Mouse (Mus musculus): ENCODE measurements around the gene Grip1. TPM values are rescaled to one million over a fixed set of nuclear protein-coding genes. Genes with fewer than 3 reads are reported as not detected.

Gene Grip1
- polyA plus RNA-seq, 1 experiment: 0.08 TPM

- no peak for TF ChIP-seq USF1 (IDR thresholded peaks at IDR 0.05; ENCODE audit: low read depth)
- TF ChIP-seq TCF3 (IDR thresholded peaks at IDR 0.05; ENCODE audit: insufficient read length, low read depth): no peak
- no peak for TF ChIP-seq POLR2AphosphoS2 (IDR thresholded peaks at IDR 0.05; ENCODE audit: insufficient read length, low read depth)
- TF ChIP-seq CEBPB (IDR thresholded peaks at IDR 0.05; ENCODE audit: insufficient read depth, poor library complexity, severe bottlenecking): no peak
- TF ChIP-seq E2F4 (IDR thresholded peaks at IDR 0.05; ENCODE audit: insufficient read depth): no peak
- TF ChIP-seq MYOG (IDR thresholded peaks at IDR 0.05; ENCODE audit: control insufficient read depth in 1 of 3, insufficient read depth in 1 of 3, insufficient read length in 2 of 3, low read depth in 2 of 3): no peak
- no peak overlapping the region for H3ac ChIP-seq (ENCODE audit: control insufficient read depth, insufficient read length)
- H3K79me2 ChIP-seq (ENCODE audit: control insufficient read depth, insufficient read depth): no peaks in the 10 kb centered on the region
- H3K36me3 ChIP-seq (ENCODE audit: control insufficient read depth, insufficient read depth): no peaks in the 10 kb centered on the region
- H3K4me3 ChIP-seq: no peak overlapping the region
- H3K27me3 ChIP-seq (ENCODE audit: control insufficient read depth, insufficient read depth, insufficient read length): no peaks in the 10 kb centered on the region
- peak overlapping the region; percentile 43 for H3K4me2 ChIP-seq (ENCODE audit: low read depth)
Observed at GRCm38 (mm10) chr10:119670456-119670855, 216.8 kb downstream of the Grip1 start.

DNA sequence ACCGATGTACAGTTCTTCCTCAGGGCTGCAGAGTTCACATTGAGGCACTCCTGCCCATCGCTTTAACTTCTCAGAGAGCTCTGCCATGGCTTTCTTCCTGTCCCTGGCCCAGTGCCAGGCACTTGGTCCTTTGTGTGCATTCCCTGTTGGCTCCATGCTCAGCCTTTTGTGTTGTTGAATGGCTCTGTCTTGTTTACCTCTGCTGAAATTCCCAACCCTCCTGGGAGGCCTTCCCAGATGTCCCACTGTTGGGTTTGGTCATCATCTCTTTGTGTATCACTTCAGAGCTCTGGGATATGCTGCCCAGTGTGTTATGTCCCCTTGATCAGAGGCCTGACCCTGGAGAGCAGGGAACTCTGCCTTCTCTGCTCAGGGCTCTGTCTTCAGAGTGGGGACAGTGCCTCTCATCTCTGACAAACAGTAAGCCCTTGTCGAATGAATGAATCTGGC, 230.8 kb downstream of the Grip1 start:
- no peak overlapping the region for H3ac ChIP-seq (ENCODE audit: control insufficient read depth, insufficient read length)
- TF ChIP-seq E2F4 (IDR thresholded peaks at IDR 0.05; ENCODE audit: insufficient read depth): no peak
- TF ChIP-seq USF1 (IDR thresholded peaks at IDR 0.05; ENCODE audit: low read depth): no peak
- no peak for TF ChIP-seq POLR2AphosphoS2 (IDR thresholded peaks at IDR 0.05; ENCODE audit: insufficient read length, low read depth)
- no peak for TF ChIP-seq CEBPB (IDR thresholded peaks at IDR 0.05; ENCODE audit: insufficient read depth, poor library complexity, severe bottlenecking)
- TF ChIP-seq TCF3 (IDR thresholded peaks at IDR 0.05; ENCODE audit: insufficient read length, low read depth): no peak
- TF ChIP-seq SRF (IDR thresholded peaks at IDR 0.05; ENCODE audit: control insufficient read depth, insufficient read length, low read depth): no peak
- TF ChIP-seq MYOG (IDR thresholded peaks at IDR 0.05; ENCODE audit: control insufficient read depth in 1 of 3, insufficient read depth in 1 of 3, insufficient read length in 2 of 3, low read depth in 2 of 3): no peak
- no peak for TF ChIP-seq POLR2A (IDR thresholded peaks at IDR 0.05; ENCODE audit: insufficient read length, low read depth)
- TF ChIP-seq MYOD1 (IDR thresholded peaks at IDR 0.05; ENCODE audit: control insufficient read depth in 1 of 3, insufficient read length in 2 of 3, low read depth in 2 of 3): no peak
- no peak for TF ChIP-seq TCF12 (IDR thresholded peaks at IDR 0.05; ENCODE audit: insufficient read depth, poor library complexity, severe bottlenecking)
- TF ChIP-seq MAX (IDR thresholded peaks at IDR 0.05; ENCODE audit: low read depth): no peak
- H3K4me2 ChIP-seq (ENCODE audit: low read depth): no peak overlapping the region
- no peaks in the 10 kb centered on the region for H3K27me3 ChIP-seq (ENCODE audit: control insufficient read depth, insufficient read depth, insufficient read length)
- H3K79me2 ChIP-seq (ENCODE audit: control insufficient read depth, insufficient read depth): no peaks in the 10 kb centered on the region
- H3K36me3 ChIP-seq (ENCODE audit: control insufficient read depth, insufficient read depth): no peaks in the 10 kb centered on the region
- no peak overlapping the region for H3K4me3 ChIP-seq

- no peak overlapping the region for H3ac ChIP-seq (ENCODE audit: control insufficient read depth, insufficient read length)
- no peaks in the 10 kb centered on the region for H3K36me3 ChIP-seq (ENCODE audit: control insufficient read depth, insufficient read depth)
- H3K4me2 ChIP-seq (ENCODE audit: low read depth): no peak overlapping the region
- H3K79me2 ChIP-seq (ENCODE audit: control insufficient read depth, insufficient read depth): no peaks in the 10 kb centered on the region
- no peaks in the 10 kb centered on the region for H3K27me3 ChIP-seq (ENCODE audit: control insufficient read depth, insufficient read depth, insufficient read length)
- TF ChIP-seq MYOD1 (IDR thresholded peaks at IDR 0.05; ENCODE audit: control insufficient read depth in 1 of 3, insufficient read length in 2 of 3, low read depth in 2 of 3) (peak in 1 of 3 experiments; percentile 10), MAX (IDR thresholded peaks at IDR 0.05; ENCODE audit: low read depth) (no peak)
- no peak overlapping the region for H3K4me3 ChIP-seq
Observed at GRCm38 (mm10) chr10:119691358-119692083, 237.9 kb downstream of the Grip1 start.

- TF ChIP-seq MYOD1 (IDR thresholded peaks at IDR 0.05; ENCODE audit: control insufficient read depth in 1 of 3, insufficient read length in 2 of 3, low read depth in 2 of 3) (no peak), E2F4 (IDR thresholded peaks at IDR 0.05; ENCODE audit: insufficient read depth) (no peak), MYOG (IDR thresholded peaks at IDR 0.05; ENCODE audit: control insufficient read depth in 1 of 3, insufficient read depth in 1 of 3, insufficient read length in 2 of 3, low read depth in 2 of 3) (no peak), POLR2AphosphoS2 (IDR thresholded peaks at IDR 0.05; ENCODE audit: insufficient read length, low read depth) (no peak), TCF12 (IDR thresholded peaks at IDR 0.05; ENCODE audit: insufficient read depth, poor library complexity, severe bottlenecking) (no peak), REST (IDR thresholded peaks at IDR 0.05; ENCODE audit: insufficient read depth, insufficient read length) (no peak), SRF (IDR thresholded peaks at IDR 0.05; ENCODE audit: control insufficient read depth, insufficient read length, low read depth) (no peak), TCF3 (IDR thresholded peaks at IDR 0.05; ENCODE audit: insufficient read length, low read depth) (no peak), POLR2A (IDR thresholded peaks at IDR 0.05; ENCODE audit: insufficient read length, low read depth) (no peak), CEBPB (IDR thresholded peaks at IDR 0.05; ENCODE audit: insufficient read depth, poor library complexity, severe bottlenecking) (no peak), MAX (IDR thresholded peaks at IDR 0.05; ENCODE audit: low read depth) (no peak), USF1 (IDR thresholded peaks at IDR 0.05; ENCODE audit: low read depth) (no peak)
- Histone ChIP-seq H3K27me3 (ENCODE audit: control insufficient read depth, insufficient read depth, insufficient read length) (no peaks in the 10 kb centered on the region), H3K79me2 (ENCODE audit: control insufficient read depth, insufficient read depth) (no peaks in the 10 kb centered on the region), H3ac (ENCODE audit: control insufficient read depth, insufficient read length) (no peak overlapping the region), H3K4me3 (no peak overlapping the region), H3K4me2 (ENCODE audit: low read depth) (no peak overlapping the region), H3K36me3 (ENCODE audit: control insufficient read depth, insufficient read depth) (no peaks in the 10 kb centered on the region)
Observed at GRCm38 (mm10) chr10:119692284-119692890, 238.8 kb downstream of the Grip1 start.

DNA sequence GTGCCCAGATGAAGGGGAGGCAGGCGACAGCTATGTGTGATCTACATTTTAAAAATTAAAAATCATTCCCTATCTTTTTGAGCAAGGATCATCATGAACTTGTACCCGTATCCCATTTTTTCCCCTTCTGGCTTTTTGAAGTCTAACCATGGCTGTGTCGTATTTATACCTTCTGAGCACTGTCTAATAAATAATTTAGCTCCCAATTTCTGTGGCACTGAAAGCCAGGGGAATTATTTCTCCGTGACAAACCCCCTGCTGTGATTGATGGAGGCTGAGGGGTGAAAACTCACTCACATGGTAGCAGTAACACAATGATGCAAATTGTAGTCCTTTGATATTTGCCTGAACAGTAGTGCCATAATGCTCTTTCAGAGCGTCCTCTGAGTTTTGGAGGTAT, 239.8 kb downstream of the Grip1 start:
- Histone ChIP-seq H3K79me2 (ENCODE audit: control insufficient read depth, insufficient read depth) (no peaks in the 10 kb centered on the region), H3ac (ENCODE audit: control insufficient read depth, insufficient read length) (no peak overlapping the region), H3K27me3 (ENCODE audit: control insufficient read depth, insufficient read depth, insufficient read length) (no peaks in the 10 kb centered on the region), H3K4me2 (ENCODE audit: low read depth) (no peak overlapping the region), H3K36me3 (ENCODE audit: control insufficient read depth, insufficient read depth) (no peaks in the 10 kb centered on the region), H3K4me3 (no peak overlapping the region)
- TF ChIP-seq MYOD1 (IDR thresholded peaks at IDR 0.05; ENCODE audit: control insufficient read depth in 1 of 3, insufficient read length in 2 of 3, low read depth in 2 of 3): no peak
- TF ChIP-seq MAX (IDR thresholded peaks at IDR 0.05; ENCODE audit: low read depth): no peak
- TF ChIP-seq SRF (IDR thresholded peaks at IDR 0.05; ENCODE audit: control insufficient read depth, insufficient read length, low read depth): no peak
- no peak for TF ChIP-seq CEBPB (IDR thresholded peaks at IDR 0.05; ENCODE audit: insufficient read depth, poor library complexity, severe bottlenecking)
- no peak for TF ChIP-seq E2F4 (IDR thresholded peaks at IDR 0.05; ENCODE audit: insufficient read depth)
- no peak for TF ChIP-seq TCF3 (IDR thresholded peaks at IDR 0.05; ENCODE audit: insufficient read length, low read depth)
- TF ChIP-seq REST (IDR thresholded peaks at IDR 0.05; ENCODE audit: insufficient read depth, insufficient read length): no peak
- TF ChIP-seq MYOG (IDR thresholded peaks at IDR 0.05; ENCODE audit: control insufficient read depth in 1 of 3, insufficient read depth in 1 of 3, insufficient read length in 2 of 3, low read depth in 2 of 3): no peak
- TF ChIP-seq USF1 (IDR thresholded peaks at IDR 0.05; ENCODE audit: low read depth): no peak
- no peak for TF ChIP-seq POLR2A (IDR thresholded peaks at IDR 0.05; ENCODE audit: insufficient read length, low read depth)
- no peak for TF ChIP-seq POLR2AphosphoS2 (IDR thresholded peaks at IDR 0.05; ENCODE audit: insufficient read length, low read depth)
- no peak for TF ChIP-seq TCF12 (IDR thresholded peaks at IDR 0.05; ENCODE audit: insufficient read depth, poor library complexity, severe bottlenecking)

Data from myocyte (in vitro differentiated cells).